Mouse (Mus musculus): ENCODE results near the gene Slc52a3. TPM values are rescaled to one million over a fixed set of nuclear protein-coding genes. Genes with fewer than 3 reads are reported as not detected.
A peak's percentile ranks its signal among the peaks of the same experiment; 100 is the strongest.

The Slc52a3 gene
- polyA plus RNA-seq (2014; fragmentation: Nextera tagmentation; extraction: Ambion mirVana), result 0.56 and 0.73 TPM in 2 replicates

- 7% methylated on average over 35 of the region's 35 CpGs for WGBS
- no peak within 1 kb of the TSS for H3K4me3 ChIP-seq (ENCODE audit: low read depth, low read length)
- DNase-seq (ENCODE audit: low spot score) (peak; percentile 91), ATAC-seq (ENCODE audit: low FRiP score) (no peak)
- no peak within 1 kb of the TSS for H3K9ac ChIP-seq (ENCODE audit: low read depth, low read length)
- no peaks in the 10 kb centered on the region for H3K36me3 ChIP-seq (ENCODE audit: control insufficient read depth, insufficient read depth, low read length)
- H3K9me3 ChIP-seq (ENCODE audit: control insufficient read depth, low read length), result no peaks in the 10 kb centered on the region
- H3K27me3 ChIP-seq (ENCODE audit: control insufficient read depth, insufficient read depth, low read length), result peaks cover 26% of the 10 kb centered on the region
- H3K4me1 ChIP-seq (replicated peaks; ENCODE audit: control insufficient read depth, insufficient read depth, low read length), result no peaks in the 10 kb centered on the region; the same call in 1 of the 2 replicates
- no peak within 1 kb of the TSS for H3K27ac ChIP-seq (ENCODE audit: low read depth, low read length)
- no peak within 1 kb of the TSS; the same call in 1 of the 2 replicates for H3K4me2 ChIP-seq (replicated peaks; ENCODE audit: low read depth, low read length)
These were observed at the start of gene Slc52a3 for GRCm38 (mm10) chr2:151996229-151997189. Gene Slc52a3, plus strand, starts transcription at chr2:151996511.

- Histone ChIP-seq H3K36me3 (ENCODE audit: control insufficient read depth, insufficient read depth, low read length) (no peaks in the 10 kb centered on the region), H3K9me3 (ENCODE audit: control insufficient read depth, low read length) (no peaks in the 10 kb centered on the region), H3K4me2 (replicated peaks; ENCODE audit: low read depth, low read length) (no peak overlapping the region), H3K4me3 (ENCODE audit: low read depth, low read length) (no peak overlapping the region), H3K9ac (ENCODE audit: low read depth, low read length) (no peak overlapping the region), H3K27ac (ENCODE audit: low read depth, low read length) (no peak overlapping the region), H3K4me1 (replicated peaks; ENCODE audit: control insufficient read depth, insufficient read depth, low read length) (no peaks in the 10 kb centered on the region), H3K27me3 (ENCODE audit: control insufficient read depth, insufficient read depth, low read length) (no peaks in the 10 kb centered on the region)
- 98% methylated on average over 2 of the region's 2 CpGs for WGBS
- ATAC-seq (ENCODE audit: low FRiP score) (no peak; the same call in 1 of the 2 replicates), DNase-seq (ENCODE audit: low spot score) (no peak)
These were observed 48.7 kb upstream of the Slc52a3 start for GRCm38 (mm10) chr2:151947617-151948016.

GRCm38 (mm10) chr2:151948311-151948710 is 48.0 kb upstream of the Slc52a3 start:
- no peak for ATAC-seq (ENCODE audit: low FRiP score)
- no peak overlapping the region for H3K9ac ChIP-seq (ENCODE audit: low read depth, low read length)
- WGBS, result 85% methylated on average over 7 of the region's 7 CpGs
- DNase-seq (ENCODE audit: low spot score), result no peak
- H3K27ac ChIP-seq (ENCODE audit: low read depth, low read length), result no peak overlapping the region
- H3K4me2 ChIP-seq (replicated peaks; ENCODE audit: low read depth, low read length), result no peak overlapping the region
- H3K27me3 ChIP-seq (ENCODE audit: control insufficient read depth, insufficient read depth, low read length), result no peaks in the 10 kb centered on the region
- no peaks in the 10 kb centered on the region for H3K36me3 ChIP-seq (ENCODE audit: control insufficient read depth, insufficient read depth, low read length)
- no peaks in the 10 kb centered on the region for H3K4me1 ChIP-seq (replicated peaks; ENCODE audit: control insufficient read depth, insufficient read depth, low read length)
- H3K9me3 ChIP-seq (ENCODE audit: control insufficient read depth, low read length), result no peaks in the 10 kb centered on the region
- H3K4me3 ChIP-seq (ENCODE audit: low read depth, low read length), result no peak overlapping the region

- H3K27me3 ChIP-seq (ENCODE audit: control insufficient read depth, insufficient read depth, low read length), result no peaks in the 10 kb centered on the region
- H3K9ac ChIP-seq (ENCODE audit: low read depth, low read length), result no peak overlapping the region
- no peaks in the 10 kb centered on the region for H3K4me1 ChIP-seq (replicated peaks; ENCODE audit: control insufficient read depth, insufficient read depth, low read length)
- DNase-seq (ENCODE audit: low spot score) (no peak), ATAC-seq (ENCODE audit: low FRiP score) (no peak)
- H3K4me3 ChIP-seq (ENCODE audit: low read depth, low read length), result no peak overlapping the region
- WGBS, result 70% methylated on average over 2 of the region's 2 CpGs
- H3K9me3 ChIP-seq (ENCODE audit: control insufficient read depth, low read length), result no peaks in the 10 kb centered on the region
- H3K27ac ChIP-seq (ENCODE audit: low read depth, low read length), result no peak overlapping the region
- H3K36me3 ChIP-seq (ENCODE audit: control insufficient read depth, insufficient read depth, low read length), result no peaks in the 10 kb centered on the region
- H3K4me2 ChIP-seq (replicated peaks; ENCODE audit: low read depth, low read length), result no peak overlapping the region
These were observed 47.1 kb upstream of the Slc52a3 start for GRCm38 (mm10) chr2:151949082-151949774.

- DNase-seq (ENCODE audit: low spot score), result no peak
- Histone ChIP-seq H3K9ac (ENCODE audit: low read depth, low read length) (no peak overlapping the region), H3K4me2 (replicated peaks; ENCODE audit: low read depth, low read length) (no peak overlapping the region), H3K9me3 (ENCODE audit: control insufficient read depth, low read length) (no peaks in the 10 kb centered on the region), H3K4me1 (replicated peaks; ENCODE audit: control insufficient read depth, insufficient read depth, low read length) (no peaks in the 10 kb centered on the region), H3K4me3 (ENCODE audit: low read depth, low read length) (no peak overlapping the region), H3K27ac (ENCODE audit: low read depth, low read length) (no peak overlapping the region), H3K36me3 (ENCODE audit: control insufficient read depth, insufficient read depth, low read length) (no peaks in the 10 kb centered on the region), H3K27me3 (ENCODE audit: control insufficient read depth, insufficient read depth, low read length) (no peaks in the 10 kb centered on the region)
- ATAC-seq (ENCODE audit: low FRiP score), result no peak
- 86% methylated on average over 8 of the region's 8 CpGs for WGBS
These were observed 42.6 kb upstream of the Slc52a3 start for GRCm38 (mm10) chr2:151953665-151954064.

GRCm38 (mm10) chr2:151956500-151957137 is 39.7 kb upstream of the Slc52a3 start:
- ATAC-seq (ENCODE audit: low FRiP score) (no peak), DNase-seq (ENCODE audit: low spot score) (no peak)
- H3K4me1 ChIP-seq (replicated peaks; ENCODE audit: control insufficient read depth, insufficient read depth, low read length), result no peaks in the 10 kb centered on the region
- no peak overlapping the region for H3K4me3 ChIP-seq (ENCODE audit: low read depth, low read length)
- H3K27me3 ChIP-seq (ENCODE audit: control insufficient read depth, insufficient read depth, low read length), result no peaks in the 10 kb centered on the region
- no peak overlapping the region for H3K9ac ChIP-seq (ENCODE audit: low read depth, low read length)
- H3K9me3 ChIP-seq (ENCODE audit: control insufficient read depth, low read length), result no peaks in the 10 kb centered on the region
- no peaks in the 10 kb centered on the region for H3K36me3 ChIP-seq (ENCODE audit: control insufficient read depth, insufficient read depth, low read length)
- WGBS, result 84% methylated on average over 4 of the region's 4 CpGs
- no peak overlapping the region for H3K4me2 ChIP-seq (replicated peaks; ENCODE audit: low read depth, low read length)
- no peak overlapping the region for H3K27ac ChIP-seq (ENCODE audit: low read depth, low read length)

GRCm38 (mm10) chr2:151959274-151959673 is 37.0 kb upstream of the Slc52a3 start:
- Histone ChIP-seq H3K36me3 (ENCODE audit: control insufficient read depth, insufficient read depth, low read length) (no peaks in the 10 kb centered on the region), H3K4me1 (replicated peaks; ENCODE audit: control insufficient read depth, insufficient read depth, low read length) (peaks cover 6% of the 10 kb centered on the region), H3K4me3 (ENCODE audit: low read depth, low read length) (no peak overlapping the region), H3K9ac (ENCODE audit: low read depth, low read length) (no peak overlapping the region), H3K9me3 (ENCODE audit: control insufficient read depth, low read length) (no peaks in the 10 kb centered on the region), H3K27ac (ENCODE audit: low read depth, low read length) (no peak overlapping the region), H3K27me3 (ENCODE audit: control insufficient read depth, insufficient read depth, low read length) (no peaks in the 10 kb centered on the region), H3K4me2 (replicated peaks; ENCODE audit: low read depth, low read length) (no peak overlapping the region)
- 25% methylated on average over 5 of the region's 5 CpGs for WGBS
- DNase-seq (ENCODE audit: low spot score), result peak; percentile 27
- no peak for ATAC-seq (ENCODE audit: low FRiP score)

GRCm38 (mm10) chr2:151961284-151962196 is 34.8 kb upstream of the Slc52a3 start:
- H3K9me3 ChIP-seq (ENCODE audit: control insufficient read depth, low read length), result no peaks in the 10 kb centered on the region
- H3K36me3 ChIP-seq (ENCODE audit: control insufficient read depth, insufficient read depth, low read length), result no peaks in the 10 kb centered on the region
- no peak for DNase-seq (ENCODE audit: low spot score)
- 35% methylated on average over 9 of the region's 9 CpGs for WGBS
- H3K27me3 ChIP-seq (ENCODE audit: control insufficient read depth, insufficient read depth, low read length), result no peaks in the 10 kb centered on the region; the same call in 1 of the 2 replicates
- ATAC-seq (ENCODE audit: low FRiP score), result no peak
- H3K9ac ChIP-seq (ENCODE audit: low read depth, low read length), result no peak overlapping the region
- peaks cover 11% of the 10 kb centered on the region for H3K4me1 ChIP-seq (replicated peaks; ENCODE audit: control insufficient read depth, insufficient read depth, low read length)
- H3K4me2 ChIP-seq (replicated peaks; ENCODE audit: low read depth, low read length), result no peak overlapping the region
- no peak overlapping the region for H3K4me3 ChIP-seq (ENCODE audit: low read depth, low read length)
- H3K27ac ChIP-seq (ENCODE audit: low read depth, low read length), result no peak overlapping the region

All from hindbrain, embryonic 11.5 days (tissue).